Mouse (Mus musculus): Measurements from ENCODE around the gene Tprkb.
"Not testable (repeated sequence)": the region's sequence is repeated elsewhere in the genome, so short reads cannot be mapped to it uniquely, and the experiment has no call there.

Gene Tprkb

DNA sequence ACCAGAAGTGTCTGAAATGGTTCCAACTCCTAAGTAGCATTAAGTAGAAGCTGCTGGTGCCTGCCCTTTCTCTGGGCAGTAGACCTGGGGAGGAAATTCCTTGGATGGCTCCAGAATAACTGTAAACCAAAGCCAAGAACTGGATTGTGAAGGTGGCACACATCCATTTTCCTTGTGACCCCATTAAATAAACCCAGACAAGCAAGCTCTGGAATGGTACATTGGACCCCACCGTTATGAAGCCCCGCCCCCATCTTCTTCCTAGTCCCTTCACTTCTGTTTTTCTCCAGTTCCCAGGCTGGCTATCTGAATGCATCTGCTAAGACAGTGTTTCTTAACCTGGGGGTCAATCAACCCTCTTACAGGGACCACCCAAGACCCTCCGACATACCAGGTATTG lies at the start of gene Tprkb:
Gene Tprkb, plus strand, starts transcription at position 279 of the 400 bp plus-strand sequence.
- no peak for DNase-seq (ENCODE audit: low read depth in 1 of 2, low spot score in 2 of 2)

DNA sequence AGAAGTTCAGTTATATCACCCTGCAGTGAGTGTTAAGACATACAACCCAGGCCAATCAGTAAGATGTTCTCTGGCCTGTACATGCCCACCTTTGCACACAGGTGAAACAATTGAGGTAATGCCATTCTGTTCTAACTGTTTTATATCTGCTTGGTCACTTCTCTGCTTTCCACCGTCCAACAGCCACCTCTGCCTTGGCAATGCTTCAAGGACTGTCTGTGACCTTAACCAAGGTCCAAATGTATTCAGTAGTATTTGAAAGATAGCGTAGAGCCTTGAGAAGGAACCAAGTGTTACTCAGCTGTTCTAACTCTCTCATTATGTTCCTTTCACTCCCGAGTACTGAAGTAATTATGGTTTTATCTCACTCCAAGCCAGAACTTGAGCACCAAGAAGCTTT lies 49.1 kb upstream of the Tprkb start:
- DNase-seq (ENCODE audit: low read depth in 1 of 2, low spot score in 2 of 2) = no peak

- no peak for DNase-seq (ENCODE audit: low read depth in 1 of 2, low spot score in 2 of 2)
Observed at GRCm38 (mm10) chr6:85863136-85863535, 48.5 kb upstream of the Tprkb start.

GRCm38 (mm10) chr6:85863840-85864239 lies 47.8 kb upstream of the Tprkb start:
- DNase-seq (ENCODE audit: low read depth in 1 of 2, low spot score in 2 of 2) = no peak

- not testable (repeated sequence) for DNase-seq (ENCODE audit: low read depth in 1 of 2, low spot score in 2 of 2)
Observed at GRCm38 (mm10) chr6:85864900-85865639, 46.6 kb upstream of the Tprkb start.

- not testable (repeated sequence) for DNase-seq (ENCODE audit: low read depth in 1 of 2, low spot score in 2 of 2)
Observed at GRCm38 (mm10) chr6:85866166-85866565, 45.5 kb upstream of the Tprkb start.

- DNase-seq (ENCODE audit: low read depth in 1 of 2, low spot score in 2 of 2) = not testable (repeated sequence)
Observed at GRCm38 (mm10) chr6:85866995-85867394, 44.7 kb upstream of the Tprkb start.

GRCm38 (mm10) chr6:85867726-85868690 lies 43.7 kb upstream of the Tprkb start:
- DNase-seq (ENCODE audit: low read depth in 1 of 2, low spot score in 2 of 2) = no peak

DNA sequence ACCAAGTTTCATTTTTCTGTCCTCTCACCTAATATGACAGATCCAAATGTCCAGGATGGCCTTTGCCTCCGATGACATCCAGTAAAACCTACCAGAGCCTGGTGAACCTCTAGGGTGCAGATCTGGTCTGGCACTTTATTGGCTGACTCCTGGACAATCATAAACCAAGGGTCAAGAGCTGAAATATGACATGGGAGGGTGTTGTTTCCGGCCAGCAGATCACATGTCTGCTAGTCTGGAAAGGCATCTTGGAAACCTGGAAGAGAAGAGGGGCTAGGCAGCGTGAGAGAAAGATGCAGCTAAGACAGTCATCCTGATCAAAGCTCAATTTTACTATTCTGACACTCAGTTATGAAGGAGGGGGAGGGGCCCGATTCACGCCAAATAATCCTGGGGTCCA lies 42.7 kb upstream of the Tprkb start, which contains the start of gene Nat8f2:
Gene Nat8f2, minus strand, starts transcription at position 153 of the 400 bp plus-strand sequence.
- DNase-seq (ENCODE audit: low read depth in 1 of 2, low spot score in 2 of 2) = not testable (repeated sequence)

- not testable (repeated sequence) for DNase-seq (ENCODE audit: low read depth in 1 of 2, low spot score in 2 of 2)
Observed at GRCm38 (mm10) chr6:85883246-85883645, 28.4 kb upstream of the Tprkb start.

DNA sequence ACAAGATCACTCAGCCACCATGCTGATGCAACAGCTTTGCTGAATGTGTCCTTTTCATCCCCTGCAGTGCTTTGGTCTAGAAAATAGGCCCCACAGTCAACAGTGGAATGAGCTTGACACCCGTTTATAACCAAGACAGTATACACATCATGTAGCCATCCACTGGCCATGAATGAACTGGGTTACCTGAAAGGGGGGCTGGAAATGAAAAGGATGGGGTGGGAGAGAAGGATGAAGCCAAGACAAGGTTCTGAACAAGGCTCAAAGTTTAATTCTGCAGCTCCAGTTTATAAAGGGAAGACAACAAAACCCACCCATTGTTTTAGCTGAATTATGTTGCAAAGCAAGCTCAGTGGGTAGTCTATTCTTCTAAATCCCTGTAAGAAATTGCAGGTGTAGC lies 27.4 kb upstream of the Tprkb start:
- no peak for DNase-seq (ENCODE audit: low read depth in 1 of 2, low spot score in 2 of 2)

GRCm38 (mm10) chr6:85888961-85889360 lies 22.7 kb upstream of the Tprkb start:
- DNase-seq (ENCODE audit: low read depth in 1 of 2, low spot score in 2 of 2) = no peak

DNA sequence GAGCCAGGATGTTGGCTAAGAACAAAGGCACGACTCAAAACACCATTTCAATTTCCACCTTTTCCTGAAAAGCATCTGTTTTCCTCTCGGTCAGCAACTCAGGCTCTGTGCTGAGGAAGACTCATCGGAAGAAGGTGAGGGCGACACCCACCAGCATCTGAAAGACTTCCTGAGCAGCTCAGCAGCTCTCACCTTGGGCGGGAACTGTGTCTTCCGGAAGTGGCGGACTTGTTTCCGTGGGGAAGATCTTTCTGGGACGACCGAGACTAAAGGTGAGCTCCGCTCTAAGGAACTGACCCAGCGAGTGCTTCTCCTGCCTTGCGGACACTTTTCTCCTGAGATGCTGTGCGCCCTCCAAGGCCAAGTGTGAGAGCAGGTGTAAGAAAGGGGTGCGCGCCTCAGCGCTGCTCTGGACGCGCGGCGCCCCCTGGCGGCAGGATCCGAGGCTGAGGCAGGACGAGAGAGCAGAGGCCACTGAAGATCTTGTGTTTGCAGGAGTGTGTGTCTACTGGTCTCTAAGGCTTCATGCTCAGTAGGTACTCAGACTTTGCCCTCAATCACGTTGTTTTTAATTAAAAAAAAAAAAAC lies 16.5 kb upstream of the Tprkb start:
- DNase-seq (ENCODE audit: low read depth in 1 of 2, low spot score in 2 of 2) = not testable (repeated sequence)

DNA sequence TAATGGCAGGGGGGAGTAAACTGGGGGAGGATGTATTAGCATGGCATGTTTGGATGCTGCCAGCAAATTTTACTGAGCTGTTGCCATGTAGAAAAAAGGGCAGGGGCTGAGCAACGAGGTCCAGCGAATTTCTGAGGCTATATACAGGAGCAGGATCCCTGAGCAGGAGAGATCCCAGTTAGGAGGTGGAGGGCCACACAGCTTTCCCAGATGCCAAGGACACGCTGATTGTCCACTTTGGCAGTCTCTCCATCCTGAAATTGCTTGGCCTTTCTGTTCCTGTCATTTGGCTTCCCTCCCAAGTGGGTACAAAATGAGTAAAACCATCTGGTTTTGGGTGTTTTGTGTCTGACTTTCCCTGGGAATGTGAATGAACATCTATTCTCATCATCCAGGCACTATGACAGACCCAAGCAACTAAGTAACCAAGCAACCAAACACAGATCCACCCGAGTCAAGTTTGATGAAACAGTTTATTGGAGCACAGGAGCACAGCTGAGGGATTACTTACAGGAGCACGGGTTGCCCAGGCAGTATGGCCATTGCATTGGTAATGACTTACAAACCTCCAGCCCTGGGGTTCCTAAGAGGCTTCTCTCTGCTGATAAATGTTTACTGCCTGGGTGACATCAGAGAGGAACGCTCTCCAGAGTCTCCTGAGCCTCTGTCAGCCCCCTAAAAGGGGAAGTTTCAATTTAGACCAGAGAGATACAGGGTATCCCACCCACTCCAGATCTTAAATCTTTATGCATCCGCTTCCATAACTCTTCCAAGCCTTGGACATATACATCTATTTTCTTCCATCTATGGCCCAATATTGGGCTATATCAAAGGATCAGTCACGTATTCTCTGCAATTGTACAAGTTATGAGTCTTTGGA lies 12.8 kb upstream of the Tprkb start:
- not testable (repeated sequence) for DNase-seq (ENCODE audit: low read depth in 1 of 2, low spot score in 2 of 2)

DNA sequence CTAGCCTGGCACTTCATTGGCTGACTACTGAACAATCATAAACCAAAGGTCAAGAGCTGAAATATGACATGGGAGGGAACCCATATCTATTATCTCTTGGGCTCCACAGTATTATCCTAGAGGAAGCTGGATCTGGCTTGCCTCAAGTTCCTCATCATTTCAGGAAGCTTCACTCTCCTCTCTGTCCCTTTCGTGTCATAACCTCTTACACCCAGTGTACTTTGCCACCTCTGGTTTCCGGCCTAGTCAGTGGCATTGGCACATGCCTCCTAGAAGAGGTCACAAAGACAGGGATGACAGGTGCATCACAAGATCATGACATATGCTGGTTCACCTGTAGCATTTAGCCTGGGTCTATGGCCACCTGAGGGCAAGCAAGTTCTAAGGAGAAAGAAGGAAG lies 9.4 kb upstream of the Tprkb start:
- no peak for DNase-seq (ENCODE audit: low read depth in 1 of 2, low spot score in 2 of 2)

GRCm38 (mm10) chr6:85904642-85905061 lies 7.0 kb upstream of the Tprkb start, which contains the start of gene Nat8f4:
Nat8f4 (minus strand) TSS chr6:85904884.
- DNase-seq (ENCODE audit: low read depth in 1 of 2, low spot score in 2 of 2) = peak in 1 of 2 experiments; percentile 58

GRCm38 (mm10) chr6:85906911-85907351 lies 4.7 kb upstream of the Tprkb start:
- not testable (repeated sequence) for DNase-seq (ENCODE audit: low read depth in 1 of 2, low spot score in 2 of 2)

DNA sequence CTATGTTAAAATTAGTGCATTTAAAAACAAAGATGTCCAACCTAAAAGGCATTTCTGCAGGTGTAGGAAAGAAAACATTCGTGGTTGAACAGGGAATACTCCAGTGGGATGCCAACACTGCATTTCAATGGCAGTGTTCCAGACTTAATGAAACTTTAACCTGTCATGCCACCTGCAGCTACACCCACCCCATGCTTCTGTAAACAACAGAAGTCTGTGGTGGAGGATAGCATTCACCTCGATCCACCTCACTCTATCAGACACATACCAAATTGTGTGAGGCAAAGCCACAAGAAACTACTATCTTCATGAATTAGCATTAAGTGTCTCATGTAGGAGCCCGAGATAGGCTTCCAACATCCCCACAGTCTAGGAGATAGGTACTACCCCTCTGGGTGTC lies 3.3 kb upstream of the Tprkb start:
- DNase-seq (ENCODE audit: low read depth in 1 of 2, low spot score in 2 of 2) = no peak

GRCm38 (mm10) chr6:85909704-85910103 lies 2.0 kb upstream of the Tprkb start:
- DNase-seq (ENCODE audit: low read depth in 1 of 2, low spot score in 2 of 2) = no peak

DNA sequence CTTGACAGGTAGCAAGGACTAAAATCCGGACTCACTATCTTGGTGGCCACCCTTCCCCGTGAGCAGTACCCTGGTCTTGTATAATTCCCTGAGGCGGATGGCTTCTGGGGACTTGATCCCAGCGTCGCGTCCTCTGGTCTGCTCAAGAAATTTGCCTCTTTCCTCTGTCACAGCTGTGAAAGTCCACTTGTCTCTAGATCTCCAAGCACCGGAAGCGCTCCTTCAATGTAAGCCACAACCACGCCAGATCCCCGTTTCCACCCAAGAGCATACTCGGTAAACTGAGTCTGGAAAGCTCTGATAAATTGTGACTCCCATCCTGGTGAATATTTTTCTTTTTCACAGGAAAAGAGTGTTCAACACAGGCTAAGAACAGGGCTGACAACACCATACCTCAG lies 3.5 kb downstream of the Tprkb start:
- no peak for DNase-seq (ENCODE audit: low read depth in 1 of 2, low spot score in 2 of 2)

Measured in monocyte, adult 2 months (primary cell).